Mouse (Mus musculus): Measurements from ENCODE around the gene Ap5s1. TPM values are rescaled to one million over a fixed set of nuclear protein-coding genes. Genes with fewer than 3 reads are reported as not detected.

Gene Ap5s1
- polyA plus RNA-seq, 1 experiment from 2014 or later, result 37.3 TPM

DNA sequence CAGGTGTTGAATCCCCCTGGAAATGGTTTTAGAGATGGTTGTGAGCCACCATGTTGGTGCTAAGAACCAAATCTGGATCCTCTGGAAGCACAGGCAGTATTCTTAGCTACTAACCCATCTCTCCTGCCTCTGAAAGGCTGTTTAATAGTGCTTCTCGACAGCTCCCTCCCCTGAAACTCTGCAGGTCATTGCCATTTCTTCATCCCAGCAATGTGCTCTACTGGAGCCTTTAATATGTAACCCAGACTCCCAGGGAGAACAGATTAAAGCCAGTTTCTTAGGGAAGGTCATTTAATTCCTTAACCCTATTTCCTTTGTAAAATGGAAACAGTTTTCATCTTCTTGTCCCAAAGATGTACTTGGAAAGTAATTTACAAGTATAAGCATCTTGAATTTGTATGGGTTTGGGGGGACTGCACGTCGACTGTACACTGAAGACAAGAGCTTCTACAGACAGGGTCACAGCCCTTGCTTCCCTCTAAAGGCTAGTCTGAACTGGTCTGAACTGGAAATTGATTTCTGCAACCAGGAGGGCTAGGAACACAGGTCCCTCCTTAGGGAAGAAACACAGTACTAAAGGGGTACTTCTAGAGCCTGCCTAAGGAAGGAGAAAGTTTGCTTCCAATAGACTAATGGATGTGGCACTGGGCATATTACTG lies 31.5 kb upstream of the Ap5s1 start:
- no peaks in the 10 kb centered on the region; the same call in 1 of the 2 replicates for H3K36me3 ChIP-seq (ENCODE audit: control insufficient read depth, insufficient read depth)
- no peak for TF ChIP-seq CTCF (IDR thresholded peaks at IDR 0.05; ENCODE audit: low read depth)
- H3K4me2 ChIP-seq (replicated peaks; ENCODE audit: low read depth), result peak overlapping the region; percentile 96
- WGBS, result 59% methylated on average over 3 of the region's 3 CpGs
- no peak for ATAC-seq
- H3K4me3 ChIP-seq (ENCODE audit: low read depth, low read length), result no peak overlapping the region
- peak overlapping the region; percentile 22; the same call in 1 of the 2 replicates for H3K9ac ChIP-seq (ENCODE audit: low read depth, low read length)
- peaks cover 20% of the 10 kb centered on the region for H3K4me1 ChIP-seq (replicated peaks; ENCODE audit: control insufficient read depth, insufficient read depth, low read length)
- H3K27me3 ChIP-seq (replicated peaks; ENCODE audit: control insufficient read depth, insufficient read depth, low read length), result no peaks in the 10 kb centered on the region
- peak overlapping the region; percentile 83 for H3K27ac ChIP-seq (ENCODE audit: low read depth, low read length)
- no peaks in the 10 kb centered on the region for H3K9me3 ChIP-seq (ENCODE audit: control insufficient read depth)

- no peak overlapping the region for H3K4me3 ChIP-seq (ENCODE audit: low read depth, low read length)
- peak overlapping the region; percentile 96 for H3K4me2 ChIP-seq (replicated peaks; ENCODE audit: low read depth)
- H3K4me1 ChIP-seq (replicated peaks; ENCODE audit: control insufficient read depth, insufficient read depth, low read length), result peaks cover 20% of the 10 kb centered on the region
- H3K9ac ChIP-seq (ENCODE audit: low read depth, low read length), result peak overlapping the region; percentile 22
- H3K9me3 ChIP-seq (ENCODE audit: control insufficient read depth), result no peaks in the 10 kb centered on the region
- ATAC-seq, result no peak
- H3K27me3 ChIP-seq (replicated peaks; ENCODE audit: control insufficient read depth, insufficient read depth, low read length), result no peaks in the 10 kb centered on the region
- WGBS, result 54% methylated on average over 1 of the region's 1 CpGs
- H3K27ac ChIP-seq (ENCODE audit: low read depth, low read length), result peak overlapping the region; percentile 83
- no peaks in the 10 kb centered on the region; the same call in 1 of the 2 replicates for H3K36me3 ChIP-seq (ENCODE audit: control insufficient read depth, insufficient read depth)
- no peak for TF ChIP-seq CTCF (IDR thresholded peaks at IDR 0.05; ENCODE audit: low read depth)
Observed at GRCm38 (mm10) chr2:131175945-131176309, 31.0 kb upstream of the Ap5s1 start.

DNA sequence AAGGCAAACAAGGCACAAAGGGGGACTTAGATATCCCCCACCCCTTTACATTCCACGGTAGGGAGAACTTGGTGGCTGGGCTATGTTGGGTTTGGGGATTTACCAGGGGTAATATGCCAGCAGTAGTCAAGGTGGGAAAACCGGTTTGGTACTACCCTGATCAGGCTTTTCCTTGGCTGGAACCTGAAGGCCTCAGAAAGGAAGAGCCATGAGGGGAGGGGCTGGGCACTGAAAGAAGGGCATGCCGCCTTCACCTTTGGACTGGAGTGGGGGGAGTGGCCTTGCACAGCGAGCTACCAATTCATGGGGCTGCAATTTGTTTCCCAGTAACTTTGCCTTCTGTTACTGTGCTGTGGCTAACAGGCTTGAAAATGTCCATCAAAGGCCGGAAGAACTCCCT lies 30.4 kb upstream of the Ap5s1 start:
- peak overlapping the region; percentile 96 for H3K4me2 ChIP-seq (replicated peaks; ENCODE audit: low read depth)
- no peaks in the 10 kb centered on the region for H3K27me3 ChIP-seq (replicated peaks; ENCODE audit: control insufficient read depth, insufficient read depth, low read length)
- H3K4me1 ChIP-seq (replicated peaks; ENCODE audit: control insufficient read depth, insufficient read depth, low read length), result peaks cover 20% of the 10 kb centered on the region
- H3K9me3 ChIP-seq (ENCODE audit: control insufficient read depth), result no peaks in the 10 kb centered on the region
- peak overlapping the region; percentile 65 for H3K4me3 ChIP-seq (ENCODE audit: low read depth, low read length)
- ATAC-seq, result peak; percentile 66
- H3K9ac ChIP-seq (ENCODE audit: low read depth, low read length), result peak overlapping the region; percentile 22; the same call in 1 of the 2 replicates
- no peak for TF ChIP-seq CTCF (IDR thresholded peaks at IDR 0.05; ENCODE audit: low read depth)
- 35% methylated on average over 5 of the region's 5 CpGs for WGBS
- peak overlapping the region; percentile 83 for H3K27ac ChIP-seq (ENCODE audit: low read depth, low read length)
- no peaks in the 10 kb centered on the region; the same call in 1 of the 2 replicates for H3K36me3 ChIP-seq (ENCODE audit: control insufficient read depth, insufficient read depth)

DNA sequence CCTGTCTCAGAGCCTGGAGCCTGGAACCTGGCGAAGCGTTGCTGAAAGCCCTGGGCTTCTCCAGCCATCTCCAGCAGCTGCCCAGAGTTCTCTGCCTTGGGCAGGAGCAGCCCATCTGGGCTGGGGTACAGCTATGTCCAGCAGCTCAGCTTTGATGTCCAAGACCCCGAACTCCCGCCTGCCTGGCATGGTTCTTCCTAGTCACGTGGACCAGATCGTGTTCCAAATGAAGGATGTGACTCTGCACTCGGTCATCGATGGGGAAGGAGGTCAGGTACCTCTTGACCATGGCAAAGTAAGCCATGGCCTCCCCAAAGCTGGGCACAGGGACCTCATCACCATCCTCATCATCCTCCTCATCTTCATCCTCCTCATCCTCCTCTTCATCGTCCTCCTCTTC lies 28.9 kb upstream of the Ap5s1 start:
- peak overlapping the region; percentile 51 for H3K9ac ChIP-seq (ENCODE audit: low read depth, low read length)
- peaks cover 20% of the 10 kb centered on the region for H3K4me1 ChIP-seq (replicated peaks; ENCODE audit: control insufficient read depth, insufficient read depth, low read length)
- WGBS, result 47% methylated on average over 9 of the region's 9 CpGs
- H3K4me2 ChIP-seq (replicated peaks; ENCODE audit: low read depth), result peak overlapping the region; percentile 96
- H3K27ac ChIP-seq (ENCODE audit: low read depth, low read length), result peak overlapping the region; percentile 70; the same call in 1 of the 2 replicates
- H3K36me3 ChIP-seq (ENCODE audit: control insufficient read depth, insufficient read depth), result no peaks in the 10 kb centered on the region
- TF ChIP-seq CTCF (IDR thresholded peaks at IDR 0.05; ENCODE audit: low read depth), result no peak
- H3K27me3 ChIP-seq (replicated peaks; ENCODE audit: control insufficient read depth, insufficient read depth, low read length), result no peaks in the 10 kb centered on the region
- H3K4me3 ChIP-seq (ENCODE audit: low read depth, low read length), result peak overlapping the region; percentile 65
- ATAC-seq, result no peak
- no peaks in the 10 kb centered on the region for H3K9me3 ChIP-seq (ENCODE audit: control insufficient read depth)

DNA sequence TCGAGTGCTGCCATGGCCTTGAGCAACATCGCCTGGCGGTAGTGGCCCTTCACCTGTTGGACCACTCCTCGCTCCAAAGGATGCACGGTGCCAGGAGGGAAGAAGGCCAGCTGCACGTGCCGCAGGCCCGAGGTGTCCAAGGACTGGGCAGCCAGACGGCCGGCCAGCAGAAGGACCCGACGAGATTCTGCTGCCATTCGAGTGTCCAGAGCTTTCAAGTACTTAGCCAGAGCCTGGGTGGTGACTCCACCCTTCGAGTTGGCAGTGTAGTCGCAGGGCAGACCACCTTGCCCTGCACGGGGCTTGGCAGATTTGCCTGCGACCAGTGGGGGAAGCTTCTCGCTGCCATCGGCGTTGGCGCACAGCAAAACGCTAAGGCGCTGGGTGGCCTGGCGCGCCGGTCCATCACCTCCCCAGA lies 28.0 kb upstream of the Ap5s1 start:
- peak overlapping the region; percentile 96 for H3K9ac ChIP-seq (ENCODE audit: low read depth, low read length)
- 15% methylated on average over 25 of the region's 26 CpGs for WGBS
- no peak for ATAC-seq

GRCm38 (mm10) chr2:131179246-131179886 lies 27.5 kb upstream of the Ap5s1 start:
- Histone ChIP-seq H3K4me2 (replicated peaks; ENCODE audit: low read depth) (peak overlapping the region; percentile 96), H3K4me1 (replicated peaks; ENCODE audit: control insufficient read depth, insufficient read depth, low read length) (peaks cover 20% of the 10 kb centered on the region), H3K9ac (ENCODE audit: low read depth, low read length) (peak overlapping the region; percentile 96), H3K27ac (ENCODE audit: low read depth, low read length) (peak overlapping the region; percentile 98), H3K27me3 (replicated peaks; ENCODE audit: control insufficient read depth, insufficient read depth, low read length) (no peaks in the 10 kb centered on the region), H3K4me3 (ENCODE audit: low read depth, low read length) (peak overlapping the region; percentile 65), H3K36me3 (ENCODE audit: control insufficient read depth, insufficient read depth) (no peaks in the 10 kb centered on the region), H3K9me3 (ENCODE audit: control insufficient read depth) (no peaks in the 10 kb centered on the region)
- peak; percentile 62 for ATAC-seq
- TF ChIP-seq CTCF (IDR thresholded peaks at IDR 0.05; ENCODE audit: low read depth), result peak; percentile 17; the same call in 1 of the 2 replicates
- under 1% methylated on average over 65 of the region's 67 CpGs for WGBS

More for the DNA sequence above, 28.0 kb upstream of the Ap5s1 start:
- Histone ChIP-seq H3K27me3 (replicated peaks; ENCODE audit: control insufficient read depth, insufficient read depth, low read length) (no peaks in the 10 kb centered on the region), H3K9me3 (ENCODE audit: control insufficient read depth) (no peaks in the 10 kb centered on the region), H3K4me3 (ENCODE audit: low read depth, low read length) (peak overlapping the region; percentile 65), H3K27ac (ENCODE audit: low read depth, low read length) (peak overlapping the region; percentile 98), H3K4me1 (replicated peaks; ENCODE audit: control insufficient read depth, insufficient read depth, low read length) (peaks cover 20% of the 10 kb centered on the region), H3K4me2 (replicated peaks; ENCODE audit: low read depth) (peak overlapping the region; percentile 96), H3K36me3 (ENCODE audit: control insufficient read depth, insufficient read depth) (no peaks in the 10 kb centered on the region)
- TF ChIP-seq CTCF (IDR thresholded peaks at IDR 0.05; ENCODE audit: low read depth), result no peak

All from intestine, postnatal 0 days (tissue).